Mouse (Mus musculus): ENCODE results near the gene Chrm2. TPM values are rescaled to one million over a fixed set of nuclear protein-coding genes. Genes with fewer than 3 reads are reported as not detected.

Chrm2 gene
- polyA plus RNA-seq (2014; fragmentation: Nextera tagmentation; extraction: Ambion mirVana), result 16.0 and 19.8 TPM in 2 replicates

- Histone ChIP-seq H3K27ac (ENCODE audit: low read depth, low read length) (peak within 1 kb of the TSS; percentile 16; the same call in 1 of the 2 replicates), H3K4me1 (ENCODE audit: control insufficient read depth, insufficient read depth, low read length) (no peaks in the 10 kb centered on the region), H3K4me3 (ENCODE audit: low read depth, low read length) (peak within 1 kb of the TSS; percentile 48), H3K36me3 (ENCODE audit: control insufficient read depth, insufficient read depth, low read length) (no peaks in the 10 kb centered on the region), H3K27me3 (ENCODE audit: control insufficient read depth, insufficient read depth, low read length) (peaks cover 2% of the 10 kb centered on the region; the same call in 1 of the 2 replicates), H3K9ac (replicated peaks; ENCODE audit: low read depth, low read length) (peak within 1 kb of the TSS; percentile 62), H3K9me3 (ENCODE audit: control insufficient read depth, low read length) (no peaks in the 10 kb centered on the region), H3K4me2 (ENCODE audit: low read depth, low read length) (peak within 1 kb of the TSS; percentile 97)
- peak; percentile 81 for ATAC-seq (ENCODE audit: low read depth)
- 2% methylated on average over 30 of the region's 30 CpGs for WGBS
These were observed at the start of gene Chrm2 for GRCm38 (mm10) chr6:36387612-36388400. Gene Chrm2, plus strand, starts transcription at chr6:36388084.

GRCm38 (mm10) chr6:36373983-36374382 lies 13.9 kb upstream of the Chrm2 start:
- H3K9me3 ChIP-seq (ENCODE audit: control insufficient read depth, low read length), result no peaks in the 10 kb centered on the region
- H3K36me3 ChIP-seq (ENCODE audit: control insufficient read depth, insufficient read depth, low read length), result no peaks in the 10 kb centered on the region
- H3K4me1 ChIP-seq (ENCODE audit: control insufficient read depth, insufficient read depth, low read length), result no peaks in the 10 kb centered on the region
- H3K9ac ChIP-seq (replicated peaks; ENCODE audit: low read depth, low read length), result no peak overlapping the region
- no peak overlapping the region for H3K27ac ChIP-seq (ENCODE audit: low read depth, low read length)
- no peak overlapping the region for H3K4me3 ChIP-seq (ENCODE audit: low read depth, low read length)
- no peaks in the 10 kb centered on the region for H3K27me3 ChIP-seq (ENCODE audit: control insufficient read depth, insufficient read depth, low read length)
- WGBS, result 90% methylated on average over 2 of the region's 2 CpGs
- no peak overlapping the region for H3K4me2 ChIP-seq (ENCODE audit: low read depth, low read length)
- ATAC-seq (ENCODE audit: low read depth), result no peak

GRCm38 (mm10) chr6:36377936-36378335 lies 9.9 kb upstream of the Chrm2 start:
- WGBS, result 75% methylated on average over 4 of the region's 4 CpGs
- Histone ChIP-seq H3K4me3 (ENCODE audit: low read depth, low read length) (no peak overlapping the region), H3K4me1 (ENCODE audit: control insufficient read depth, insufficient read depth, low read length) (no peaks in the 10 kb centered on the region), H3K4me2 (ENCODE audit: low read depth, low read length) (no peak overlapping the region), H3K27me3 (ENCODE audit: control insufficient read depth, insufficient read depth, low read length) (no peaks in the 10 kb centered on the region), H3K9me3 (ENCODE audit: control insufficient read depth, low read length) (no peaks in the 10 kb centered on the region), H3K9ac (replicated peaks; ENCODE audit: low read depth, low read length) (no peak overlapping the region), H3K36me3 (ENCODE audit: control insufficient read depth, insufficient read depth, low read length) (no peaks in the 10 kb centered on the region), H3K27ac (ENCODE audit: low read depth, low read length) (no peak overlapping the region)
- no peak for ATAC-seq (ENCODE audit: low read depth)

GRCm38 (mm10) chr6:36384102-36384501 lies 3.8 kb upstream of the Chrm2 start:
- Histone ChIP-seq H3K9ac (replicated peaks; ENCODE audit: low read depth, low read length) (no peak overlapping the region), H3K27me3 (ENCODE audit: control insufficient read depth, insufficient read depth, low read length) (no peaks in the 10 kb centered on the region; the same call in 1 of the 2 replicates), H3K9me3 (ENCODE audit: control insufficient read depth, low read length) (no peaks in the 10 kb centered on the region), H3K4me1 (ENCODE audit: control insufficient read depth, insufficient read depth, low read length) (no peaks in the 10 kb centered on the region), H3K27ac (ENCODE audit: low read depth, low read length) (no peak overlapping the region), H3K4me2 (ENCODE audit: low read depth, low read length) (no peak overlapping the region), H3K4me3 (ENCODE audit: low read depth, low read length) (no peak overlapping the region), H3K36me3 (ENCODE audit: control insufficient read depth, insufficient read depth, low read length) (no peaks in the 10 kb centered on the region)
- no peak for ATAC-seq (ENCODE audit: low read depth)
- WGBS, result 50% methylated on average over 3 of the region's 3 CpGs

GRCm38 (mm10) chr6:36388401-36389259 lies 746 bp downstream of the Chrm2 start:
- H3K27me3 ChIP-seq (ENCODE audit: control insufficient read depth, insufficient read depth, low read length), result peaks cover 2% of the 10 kb centered on the region; the same call in 1 of the 2 replicates
- no peaks in the 10 kb centered on the region for H3K4me1 ChIP-seq (ENCODE audit: control insufficient read depth, insufficient read depth, low read length)
- no peaks in the 10 kb centered on the region for H3K9me3 ChIP-seq (ENCODE audit: control insufficient read depth, low read length)
- peak overlapping the region; percentile 97 for H3K4me2 ChIP-seq (ENCODE audit: low read depth, low read length)
- H3K4me3 ChIP-seq (ENCODE audit: low read depth, low read length), result peak overlapping the region; percentile 48
- WGBS, result 1% methylated on average over 36 of the region's 36 CpGs
- peak overlapping the region; percentile 62 for H3K9ac ChIP-seq (replicated peaks; ENCODE audit: low read depth, low read length)
- ATAC-seq (ENCODE audit: low read depth), result peak; percentile 67
- peak overlapping the region; percentile 16; the same call in 1 of the 2 replicates for H3K27ac ChIP-seq (ENCODE audit: low read depth, low read length)
- no peaks in the 10 kb centered on the region for H3K36me3 ChIP-seq (ENCODE audit: control insufficient read depth, insufficient read depth, low read length)

- H3K27me3 ChIP-seq (ENCODE audit: control insufficient read depth, insufficient read depth, low read length), result peaks cover 2% of the 10 kb centered on the region; the same call in 1 of the 2 replicates
- peak overlapping the region; percentile 62 for H3K9ac ChIP-seq (replicated peaks; ENCODE audit: low read depth, low read length)
- ATAC-seq (ENCODE audit: low read depth), result peak; percentile 23; the same call in 1 of the 2 replicates
- H3K4me1 ChIP-seq (ENCODE audit: control insufficient read depth, insufficient read depth, low read length), result no peaks in the 10 kb centered on the region
- WGBS, result 25% methylated on average over 20 of the region's 20 CpGs
- no peak overlapping the region for H3K27ac ChIP-seq (ENCODE audit: low read depth, low read length)
- peak overlapping the region; percentile 97 for H3K4me2 ChIP-seq (ENCODE audit: low read depth, low read length)
- peak overlapping the region; percentile 48 for H3K4me3 ChIP-seq (ENCODE audit: low read depth, low read length)
- H3K36me3 ChIP-seq (ENCODE audit: control insufficient read depth, insufficient read depth, low read length), result no peaks in the 10 kb centered on the region
- no peaks in the 10 kb centered on the region for H3K9me3 ChIP-seq (ENCODE audit: control insufficient read depth, low read length)
These were observed 1.5 kb downstream of the Chrm2 start for GRCm38 (mm10) chr6:36389260-36389965.

GRCm38 (mm10) chr6:36393705-36394104 lies 5.8 kb downstream of the Chrm2 start:
- Histone ChIP-seq H3K36me3 (ENCODE audit: control insufficient read depth, insufficient read depth, low read length) (no peaks in the 10 kb centered on the region), H3K4me2 (ENCODE audit: low read depth, low read length) (no peak overlapping the region), H3K9ac (replicated peaks; ENCODE audit: low read depth, low read length) (no peak overlapping the region), H3K27me3 (ENCODE audit: control insufficient read depth, insufficient read depth, low read length) (peaks cover 2% of the 10 kb centered on the region; the same call in 1 of the 2 replicates), H3K4me1 (ENCODE audit: control insufficient read depth, insufficient read depth, low read length) (no peaks in the 10 kb centered on the region), H3K9me3 (ENCODE audit: control insufficient read depth, low read length) (no peaks in the 10 kb centered on the region), H3K27ac (ENCODE audit: low read depth, low read length) (no peak overlapping the region), H3K4me3 (ENCODE audit: low read depth, low read length) (no peak overlapping the region)
- no peak for ATAC-seq (ENCODE audit: low read depth)
- 63% methylated on average over 4 of the region's 4 CpGs for WGBS

GRCm38 (mm10) chr6:36405139-36405538 lies 17.3 kb downstream of the Chrm2 start:
- WGBS, result 85% methylated on average over 5 of the region's 5 CpGs
- no peaks in the 10 kb centered on the region for H3K9me3 ChIP-seq (ENCODE audit: control insufficient read depth, low read length)
- H3K27ac ChIP-seq (ENCODE audit: low read depth, low read length), result no peak overlapping the region
- H3K9ac ChIP-seq (replicated peaks; ENCODE audit: low read depth, low read length), result no peak overlapping the region
- H3K4me2 ChIP-seq (ENCODE audit: low read depth, low read length), result no peak overlapping the region
- H3K4me3 ChIP-seq (ENCODE audit: low read depth, low read length), result no peak overlapping the region
- ATAC-seq (ENCODE audit: low read depth), result no peak
- no peaks in the 10 kb centered on the region for H3K36me3 ChIP-seq (ENCODE audit: control insufficient read depth, insufficient read depth, low read length)
- no peaks in the 10 kb centered on the region for H3K27me3 ChIP-seq (ENCODE audit: control insufficient read depth, insufficient read depth, low read length)
- no peaks in the 10 kb centered on the region for H3K4me1 ChIP-seq (ENCODE audit: control insufficient read depth, insufficient read depth, low read length)
